Mouse (Mus musculus): ENCODE data around the gene Col5a1. TPM values are rescaled to one million over a fixed set of nuclear protein-coding genes. Genes with fewer than 3 reads are reported as not detected.

Col5a1 gene
- polyA plus RNA-seq, 1 experiment from 2014 or later = 124 TPM

DNA sequence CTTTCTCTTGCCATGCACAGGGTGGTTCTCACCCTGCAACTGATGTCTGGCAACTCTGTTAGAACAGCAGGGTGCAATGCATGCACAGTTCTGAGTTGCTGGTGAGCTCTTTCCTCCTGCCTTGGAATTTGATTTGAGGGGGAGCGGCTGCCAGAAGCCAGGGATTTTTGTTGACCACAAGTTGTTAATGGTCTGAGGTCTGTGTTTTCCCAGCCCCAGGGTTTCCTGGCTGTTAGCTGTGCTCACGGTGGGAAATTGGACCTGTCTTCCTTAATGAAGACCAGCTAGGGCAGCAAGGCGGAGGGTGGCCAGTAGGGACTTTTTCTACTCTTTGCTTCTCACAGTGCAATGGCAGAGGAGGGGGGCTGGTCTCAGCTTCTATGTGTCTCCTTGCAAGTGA lies 45.7 kb downstream of the Col5a1 start:
- H3K4me3 ChIP-seq (ENCODE audit: low read depth, low read length) = no peak overlapping the region
- H3K36me3 ChIP-seq (ENCODE audit: control insufficient read depth, insufficient read depth, low read length) = peaks cover 33% of the 10 kb centered on the region
- ATAC-seq (replicated peaks; ENCODE audit: low FRiP score, low TSS enrichment, low read depth) (no peak), DNase-seq (ENCODE audit: low spot score) (no peak)
- no peaks in the 10 kb centered on the region for H3K27me3 ChIP-seq (replicated peaks; ENCODE audit: control insufficient read depth, insufficient read depth, low read length)
- H3K4me2 ChIP-seq (ENCODE audit: low read length) = no peak overlapping the region; the same call in 1 of the 2 replicates
- peaks cover 57% of the 10 kb centered on the region for H3K4me1 ChIP-seq (replicated peaks; ENCODE audit: control insufficient read depth, insufficient read depth, low read length)
- peak overlapping the region; percentile 59 for H3K27ac ChIP-seq (ENCODE audit: low read depth)
- H3K9me3 ChIP-seq (ENCODE audit: control insufficient read depth, low read length) = no peaks in the 10 kb centered on the region
- 30% methylated on average over 3 of the region's 3 CpGs for WGBS
- no peak overlapping the region for H3K9ac ChIP-seq (ENCODE audit: low read length)

DNA sequence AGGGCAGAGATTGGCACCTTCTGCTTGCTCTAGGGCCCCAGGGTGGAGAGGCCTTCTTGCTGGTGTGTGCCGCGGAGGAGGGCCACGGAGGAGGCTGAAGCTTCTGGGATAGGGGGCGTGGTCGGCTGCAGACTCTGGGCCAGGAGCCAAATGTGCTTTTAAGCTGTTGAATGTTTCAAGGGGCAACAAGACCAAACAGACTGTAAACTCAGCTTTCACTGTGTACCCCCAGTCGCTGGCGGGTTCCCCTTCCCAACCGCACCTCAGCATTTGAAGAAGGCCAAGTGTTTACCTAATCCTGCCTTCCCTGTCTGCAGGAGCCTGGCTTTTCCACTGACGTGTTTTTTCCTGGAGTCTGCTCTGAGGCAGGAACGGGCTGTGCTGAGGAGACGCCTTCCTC lies 48.0 kb downstream of the Col5a1 start:
- H3K27me3 ChIP-seq (replicated peaks; ENCODE audit: control insufficient read depth, insufficient read depth, low read length) = no peaks in the 10 kb centered on the region
- H3K27ac ChIP-seq (ENCODE audit: low read depth) = peak overlapping the region; percentile 96
- peak overlapping the region; percentile 18; the same call in 1 of the 2 replicates for H3K4me2 ChIP-seq (ENCODE audit: low read length)
- 19% methylated on average over 11 of the region's 11 CpGs for WGBS
- H3K9me3 ChIP-seq (ENCODE audit: control insufficient read depth, low read length) = no peaks in the 10 kb centered on the region
- H3K4me1 ChIP-seq (replicated peaks; ENCODE audit: control insufficient read depth, insufficient read depth, low read length) = peaks cover 59% of the 10 kb centered on the region
- peak; percentile 83 for DNase-seq (ENCODE audit: low spot score)
- H3K36me3 ChIP-seq (ENCODE audit: control insufficient read depth, insufficient read depth, low read length) = peaks cover 27% of the 10 kb centered on the region
- no peak overlapping the region for H3K9ac ChIP-seq (ENCODE audit: low read length)
- peak; percentile 73 for ATAC-seq (replicated peaks; ENCODE audit: low FRiP score, low TSS enrichment, low read depth)
- no peak overlapping the region for H3K4me3 ChIP-seq (ENCODE audit: low read depth, low read length)

DNA sequence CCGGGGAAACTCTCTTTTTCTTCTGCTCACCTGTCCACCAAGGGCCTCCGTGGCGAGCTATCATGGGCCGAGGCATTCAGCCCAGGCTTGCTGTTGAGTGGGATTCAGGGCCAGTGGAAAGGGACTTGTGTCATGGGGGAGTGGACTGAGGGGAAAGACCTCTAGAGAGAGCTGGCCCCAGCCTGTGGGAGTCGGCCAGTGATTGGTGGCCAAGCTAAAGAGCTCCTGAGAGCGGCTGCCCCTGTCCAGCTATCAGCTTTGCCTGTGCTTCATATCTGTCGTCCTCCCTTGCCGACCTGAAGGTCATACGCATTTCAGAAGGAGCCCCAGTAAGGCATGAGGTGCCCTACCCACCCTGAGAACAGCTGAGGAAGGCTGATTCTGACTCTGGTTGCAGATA lies 48.6 kb downstream of the Col5a1 start:
- H3K4me2 ChIP-seq (ENCODE audit: low read length) = peak overlapping the region; percentile 18; the same call in 1 of the 2 replicates
- H3K4me1 ChIP-seq (replicated peaks; ENCODE audit: control insufficient read depth, insufficient read depth, low read length) = peaks cover 59% of the 10 kb centered on the region
- no peaks in the 10 kb centered on the region for H3K9me3 ChIP-seq (ENCODE audit: control insufficient read depth, low read length)
- H3K36me3 ChIP-seq (ENCODE audit: control insufficient read depth, insufficient read depth, low read length) = peaks cover 28% of the 10 kb centered on the region; the same call in 1 of the 2 replicates
- ATAC-seq (replicated peaks; ENCODE audit: low FRiP score, low TSS enrichment, low read depth) (no peak), DNase-seq (ENCODE audit: low spot score) (no peak)
- H3K27ac ChIP-seq (ENCODE audit: low read depth) = peak overlapping the region; percentile 96
- no peak overlapping the region for H3K4me3 ChIP-seq (ENCODE audit: low read depth, low read length)
- peak overlapping the region; percentile 29; the same call in 1 of the 2 replicates for H3K9ac ChIP-seq (ENCODE audit: low read length)
- no peaks in the 10 kb centered on the region for H3K27me3 ChIP-seq (replicated peaks; ENCODE audit: control insufficient read depth, insufficient read depth, low read length)
- WGBS = 55% methylated on average over 9 of the region's 9 CpGs

DNA sequence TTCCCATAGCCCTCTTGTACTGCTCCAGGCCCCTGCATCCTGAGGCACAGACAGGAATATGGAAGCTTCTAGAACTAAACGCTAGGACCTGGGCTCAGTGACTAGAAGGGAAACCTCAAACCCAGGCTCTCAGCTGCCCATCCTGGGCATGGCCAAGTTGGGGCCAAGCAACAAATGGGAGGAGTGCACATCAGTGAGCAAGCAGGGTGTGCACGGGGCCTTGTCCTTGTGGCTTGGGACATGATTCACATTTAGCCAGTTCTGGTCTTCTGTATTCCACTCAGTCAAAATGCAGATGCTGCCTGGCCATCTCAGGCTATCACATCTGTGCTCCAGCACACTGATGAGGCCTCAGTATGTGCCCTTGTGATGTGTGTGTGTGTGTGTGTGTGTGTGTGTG lies 49.2 kb downstream of the Col5a1 start:
- H3K27ac ChIP-seq (ENCODE audit: low read depth) = peak overlapping the region; percentile 96
- WGBS = 82% methylated on average over 2 of the region's 2 CpGs
- H3K36me3 ChIP-seq (ENCODE audit: control insufficient read depth, insufficient read depth, low read length) = peaks cover 28% of the 10 kb centered on the region; the same call in 1 of the 2 replicates
- peaks cover 58% of the 10 kb centered on the region for H3K4me1 ChIP-seq (replicated peaks; ENCODE audit: control insufficient read depth, insufficient read depth, low read length)
- no peak overlapping the region for H3K4me2 ChIP-seq (ENCODE audit: low read length)
- no peak overlapping the region for H3K4me3 ChIP-seq (ENCODE audit: low read depth, low read length)
- no peak for ATAC-seq (replicated peaks; ENCODE audit: low FRiP score, low TSS enrichment, low read depth)
- no peak overlapping the region for H3K9ac ChIP-seq (ENCODE audit: low read length)
- H3K27me3 ChIP-seq (replicated peaks; ENCODE audit: control insufficient read depth, insufficient read depth, low read length) = no peaks in the 10 kb centered on the region
- no peak for DNase-seq (ENCODE audit: low spot score)
- no peaks in the 10 kb centered on the region for H3K9me3 ChIP-seq (ENCODE audit: control insufficient read depth, low read length)

DNA sequence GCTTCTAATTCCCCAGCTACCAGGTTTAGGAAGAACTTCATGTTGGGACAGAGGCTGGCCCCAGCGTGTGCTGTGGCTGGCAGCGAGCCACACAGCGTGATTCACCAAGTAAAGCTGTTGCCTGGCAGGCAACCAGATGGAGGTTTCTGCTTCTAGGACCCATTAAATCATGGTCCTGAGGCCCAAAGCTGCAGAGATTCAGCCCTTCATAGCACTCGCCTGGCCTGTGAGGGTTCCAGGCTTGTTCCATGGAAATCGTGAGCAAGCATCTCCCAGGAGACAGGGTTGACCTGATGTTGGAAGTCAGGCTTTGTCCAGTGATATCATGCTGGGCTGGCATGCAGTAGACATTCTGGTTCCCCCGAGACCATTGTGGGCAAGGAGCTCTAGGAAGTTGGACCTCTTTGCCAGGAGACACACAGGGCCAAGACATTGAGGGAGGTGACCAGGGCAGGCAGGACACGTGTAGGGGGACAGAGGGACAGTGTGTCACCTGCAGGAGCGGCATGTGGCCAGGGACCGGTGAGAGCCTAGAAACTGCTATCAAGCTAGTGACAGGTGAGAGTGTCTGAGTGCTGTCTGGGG lies 50.5 kb downstream of the Col5a1 start:
- H3K4me3 ChIP-seq (ENCODE audit: low read depth, low read length) = no peak overlapping the region
- H3K4me1 ChIP-seq (replicated peaks; ENCODE audit: control insufficient read depth, insufficient read depth, low read length) = peaks cover 49% of the 10 kb centered on the region
- ATAC-seq (replicated peaks; ENCODE audit: low FRiP score, low TSS enrichment, low read depth) = no peak
- H3K36me3 ChIP-seq (ENCODE audit: control insufficient read depth, insufficient read depth, low read length) = peaks cover 23% of the 10 kb centered on the region; the same call in 1 of the 2 replicates
- H3K4me2 ChIP-seq (ENCODE audit: low read length) = no peak overlapping the region
- H3K9ac ChIP-seq (ENCODE audit: low read length) = no peak overlapping the region
- H3K27ac ChIP-seq (ENCODE audit: low read depth) = peak overlapping the region; percentile 64
- no peaks in the 10 kb centered on the region for H3K27me3 ChIP-seq (replicated peaks; ENCODE audit: control insufficient read depth, insufficient read depth, low read length)
- no peaks in the 10 kb centered on the region for H3K9me3 ChIP-seq (ENCODE audit: control insufficient read depth, low read length)
- no peak for DNase-seq (ENCODE audit: low spot score)
- WGBS = 68% methylated on average over 9 of the region's 9 CpGs

DNA sequence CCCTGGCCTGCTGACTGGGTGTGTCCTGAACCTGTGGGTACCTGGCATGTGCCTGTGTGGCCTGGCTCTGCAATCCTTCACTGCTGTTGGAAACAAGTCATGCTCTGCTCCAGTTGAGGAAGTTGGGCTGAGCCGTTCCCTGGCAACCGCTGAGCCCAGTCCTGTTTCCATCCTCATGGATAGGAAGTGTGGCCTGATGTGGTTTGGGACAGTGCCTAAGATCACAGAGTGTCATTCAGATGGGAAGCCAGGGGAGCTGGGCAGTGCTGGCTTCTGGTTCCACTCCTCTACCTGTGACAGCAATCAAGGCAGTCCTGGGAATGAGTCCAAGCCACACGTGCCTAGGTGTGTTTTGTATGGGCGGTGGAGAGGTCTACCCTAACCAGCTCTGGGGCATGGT lies 53.2 kb downstream of the Col5a1 start:
- no peak overlapping the region for H3K9ac ChIP-seq (ENCODE audit: low read length)
- WGBS = 92% methylated on average over 4 of the region's 4 CpGs

DNA sequence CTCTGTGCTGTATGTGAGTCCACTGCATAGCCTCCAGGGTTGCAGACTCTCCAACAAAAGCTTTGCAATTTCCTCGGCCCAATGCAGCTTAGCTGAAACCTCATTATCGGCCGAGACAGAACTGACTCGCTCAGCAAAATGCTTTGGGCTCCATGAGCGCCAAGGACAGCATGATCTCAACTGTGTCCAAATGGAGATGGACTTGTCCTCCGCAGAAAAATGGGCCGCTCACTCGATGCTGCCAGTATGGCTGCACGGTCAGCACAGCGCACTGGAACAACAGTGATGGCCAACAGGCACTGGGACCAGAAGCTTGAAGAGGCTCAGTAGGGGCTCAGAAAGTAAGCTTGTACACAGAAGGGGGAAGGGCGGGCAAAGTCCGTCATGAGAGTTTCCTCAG lies 53.9 kb downstream of the Col5a1 start:
- Histone ChIP-seq H3K9me3 (ENCODE audit: control insufficient read depth, low read length) (no peaks in the 10 kb centered on the region), H3K4me1 (replicated peaks; ENCODE audit: control insufficient read depth, insufficient read depth, low read length) (peaks cover 18% of the 10 kb centered on the region), H3K36me3 (ENCODE audit: control insufficient read depth, insufficient read depth, low read length) (peaks cover 21% of the 10 kb centered on the region; the same call in 1 of the 2 replicates), H3K27me3 (replicated peaks; ENCODE audit: control insufficient read depth, insufficient read depth, low read length) (no peaks in the 10 kb centered on the region), H3K4me3 (ENCODE audit: low read depth, low read length) (no peak overlapping the region), H3K4me2 (ENCODE audit: low read length) (no peak overlapping the region), H3K9ac (ENCODE audit: low read length) (no peak overlapping the region), H3K27ac (ENCODE audit: low read depth) (no peak overlapping the region)
- ATAC-seq (replicated peaks; ENCODE audit: low FRiP score, low TSS enrichment, low read depth) (no peak), DNase-seq (ENCODE audit: low spot score) (no peak)
- 87% methylated on average over 12 of the region's 12 CpGs for WGBS

More for the DNA sequence above, 53.2 kb downstream of the Col5a1 start:
- Histone ChIP-seq H3K27ac (ENCODE audit: low read depth) (no peak overlapping the region), H3K36me3 (ENCODE audit: control insufficient read depth, insufficient read depth, low read length) (peaks cover 21% of the 10 kb centered on the region; the same call in 1 of the 2 replicates), H3K9me3 (ENCODE audit: control insufficient read depth, low read length) (no peaks in the 10 kb centered on the region), H3K4me3 (ENCODE audit: low read depth, low read length) (no peak overlapping the region), H3K4me1 (replicated peaks; ENCODE audit: control insufficient read depth, insufficient read depth, low read length) (peaks cover 26% of the 10 kb centered on the region), H3K27me3 (replicated peaks; ENCODE audit: control insufficient read depth, insufficient read depth, low read length) (no peaks in the 10 kb centered on the region), H3K4me2 (ENCODE audit: low read length) (no peak overlapping the region)
- DNase-seq (ENCODE audit: low spot score) = no peak
- ATAC-seq (replicated peaks; ENCODE audit: low FRiP score, low TSS enrichment, low read depth) = no peak

DNA sequence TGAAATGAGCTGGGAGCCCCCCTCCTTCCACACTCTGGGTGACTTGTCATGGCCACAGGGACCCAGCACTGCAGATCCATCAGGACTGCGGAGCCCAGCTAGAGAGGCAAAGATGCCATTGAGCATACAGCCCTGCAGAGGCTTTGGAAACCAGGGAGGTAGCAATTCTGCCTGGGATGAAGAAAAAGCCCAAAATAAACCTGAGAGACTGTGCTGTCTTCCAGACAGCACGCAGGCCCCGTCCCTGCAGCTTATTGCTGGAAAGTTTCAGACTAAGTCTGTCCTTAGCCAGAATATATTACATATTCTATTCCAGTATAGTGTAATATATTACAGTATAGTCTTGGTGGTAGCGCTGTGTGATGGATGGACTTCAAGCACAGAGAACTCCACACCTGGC lies 61.0 kb downstream of the Col5a1 start:
- H3K36me3 ChIP-seq (ENCODE audit: control insufficient read depth, insufficient read depth, low read length) = peaks cover 39% of the 10 kb centered on the region
- no peak overlapping the region for H3K9ac ChIP-seq (ENCODE audit: low read length)
- H3K4me2 ChIP-seq (ENCODE audit: low read length) = no peak overlapping the region
- 70% methylated on average over 4 of the region's 4 CpGs for WGBS
- DNase-seq (ENCODE audit: low spot score) (no peak), ATAC-seq (replicated peaks; ENCODE audit: low FRiP score, low TSS enrichment, low read depth) (no peak)
- no peak overlapping the region for H3K4me3 ChIP-seq (ENCODE audit: low read depth, low read length)
- no peaks in the 10 kb centered on the region for H3K4me1 ChIP-seq (replicated peaks; ENCODE audit: control insufficient read depth, insufficient read depth, low read length)
- H3K27me3 ChIP-seq (replicated peaks; ENCODE audit: control insufficient read depth, insufficient read depth, low read length) = no peaks in the 10 kb centered on the region
- 0 out of 2 replicates have a peak overlapping the region, but pooled peaks have one; percentile 54 for H3K27ac ChIP-seq (ENCODE audit: low read depth)
- no peaks in the 10 kb centered on the region for H3K9me3 ChIP-seq (ENCODE audit: control insufficient read depth, low read length)

DNA sequence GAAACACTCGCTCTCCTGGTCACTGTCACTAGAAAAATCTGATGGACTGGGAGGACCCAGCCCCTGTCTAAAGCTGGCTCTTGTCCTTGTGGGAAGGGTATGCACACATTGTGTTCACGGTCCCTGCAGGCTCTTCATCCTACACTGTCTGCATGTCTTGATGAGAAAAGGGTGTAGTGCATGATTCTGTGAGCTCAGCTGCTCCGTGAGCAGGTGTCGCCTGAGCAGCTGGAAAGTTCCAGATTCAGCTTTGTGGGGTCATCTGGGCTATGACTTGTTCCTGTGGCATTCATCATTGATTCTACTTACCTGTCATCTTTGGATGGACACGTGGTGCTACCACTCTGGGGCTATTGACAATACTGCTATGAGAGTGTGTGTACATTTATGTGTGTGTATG lies 61.7 kb downstream of the Col5a1 start:
- 85% methylated on average over 5 of the region's 5 CpGs for whole genome bisulfite sequencing
- H3K36me3 ChIP-seq (ENCODE audit: control insufficient read depth, insufficient read depth, low read length) = peaks cover 41% of the 10 kb centered on the region
- H3K9ac ChIP-seq (ENCODE audit: low read length) = no peak overlapping the region
- H3K4me3 ChIP-seq (ENCODE audit: low read depth, low read length) = no peak overlapping the region
- no peaks in the 10 kb centered on the region for H3K4me1 ChIP-seq (replicated peaks; ENCODE audit: control insufficient read depth, insufficient read depth, low read length)
- no peak overlapping the region for H3K27ac ChIP-seq (ENCODE audit: low read depth)
- no peaks in the 10 kb centered on the region for H3K27me3 ChIP-seq (replicated peaks; ENCODE audit: control insufficient read depth, insufficient read depth, low read length)
- H3K4me2 ChIP-seq (ENCODE audit: low read length) = no peak overlapping the region
- no peaks in the 10 kb centered on the region for H3K9me3 ChIP-seq (ENCODE audit: control insufficient read depth, low read length)
- DNase-seq (ENCODE audit: low spot score) (no peak), ATAC-seq (replicated peaks; ENCODE audit: low FRiP score, low TSS enrichment, low read depth) (no peak)
